Mouse (Mus musculus): ENCODE data around the gene Supt3.

Supt3 gene

GRCm38 (mm10) chr17:44782366-44782765 lies 5.4 kb downstream of the Supt3 start:
- DNase-seq (ENCODE audit: low spot score) = no peak

GRCm38 (mm10) chr17:44783143-44783542 lies 6.2 kb downstream of the Supt3 start:
- no peak for DNase-seq (ENCODE audit: low spot score)

- DNase-seq (ENCODE audit: low spot score) = no peak
These were observed 12.2 kb downstream of the Supt3 start for GRCm38 (mm10) chr17:44788982-44789747.

- DNase-seq (ENCODE audit: low spot score) = no peak
These were observed 15.4 kb downstream of the Supt3 start for GRCm38 (mm10) chr17:44792218-44792917.

GRCm38 (mm10) chr17:44797331-44797730 lies 20.4 kb downstream of the Supt3 start:
- DNase-seq (ENCODE audit: low spot score) = peak; percentile 32

- no peak for DNase-seq (ENCODE audit: low spot score)
These were observed 30.1 kb downstream of the Supt3 start for GRCm38 (mm10) chr17:44807031-44807430.

GRCm38 (mm10) chr17:44814508-44815175 lies 37.7 kb downstream of the Supt3 start, which contains the start of gene Runx2:
Gene Runx2, minus strand, starts transcription at chr17:44814797.
- DNase-seq (ENCODE audit: low spot score) = no peak

- peak; percentile 21 for DNase-seq (ENCODE audit: low spot score)
These were observed 41.9 kb downstream of the Supt3 start for GRCm38 (mm10) chr17:44818825-44819224.

- DNase-seq (ENCODE audit: low spot score) = no peak
These were observed 42.9 kb downstream of the Supt3 start for GRCm38 (mm10) chr17:44819816-44820215.

- DNase-seq (ENCODE audit: low spot score) = no peak
These were observed 45.0 kb downstream of the Supt3 start for GRCm38 (mm10) chr17:44821940-44822339.

- peak; percentile 22 for DNase-seq (ENCODE audit: low spot score)
These were observed 50.2 kb downstream of the Supt3 start for GRCm38 (mm10) chr17:44827124-44827523.

GRCm38 (mm10) chr17:44827964-44828363 lies 51.0 kb downstream of the Supt3 start:
- DNase-seq (ENCODE audit: low spot score) = no peak

- DNase-seq (ENCODE audit: low spot score) = no peak
These were observed 52.6 kb downstream of the Supt3 start for GRCm38 (mm10) chr17:44829587-44829986.

GRCm38 (mm10) chr17:44831201-44831600 lies 54.2 kb downstream of the Supt3 start:
- DNase-seq (ENCODE audit: low spot score) = no peak

- no peak for DNase-seq (ENCODE audit: low spot score)
These were observed 65.2 kb downstream of the Supt3 start for GRCm38 (mm10) chr17:44842184-44842583.

GRCm38 (mm10) chr17:44863165-44863564 lies 86.2 kb downstream of the Supt3 start:
- no peak for DNase-seq (ENCODE audit: low spot score)

GRCm38 (mm10) chr17:44893592-44893991 lies 116.6 kb downstream of the Supt3 start:
- no peak for DNase-seq (ENCODE audit: low spot score)

GRCm38 (mm10) chr17:44943536-44944090 lies 166.7 kb downstream of the Supt3 start:
- peak; percentile 23 for DNase-seq (ENCODE audit: low spot score)

- peak; percentile 11 for DNase-seq (ENCODE audit: low spot score)
These were observed 168.4 kb downstream of the Supt3 start for GRCm38 (mm10) chr17:44945333-44945732.

GRCm38 (mm10) chr17:44948321-44948720 lies 171.4 kb downstream of the Supt3 start:
- DNase-seq (ENCODE audit: low spot score) = no peak

- no peak for DNase-seq (ENCODE audit: low spot score)
These were observed 179.7 kb downstream of the Supt3 start for GRCm38 (mm10) chr17:44956671-44957070.

- no peak for DNase-seq (ENCODE audit: low spot score)
These were observed 186.3 kb downstream of the Supt3 start for GRCm38 (mm10) chr17:44963051-44963798.

Measured in adipocyte (in vitro differentiated cells).